Mouse (Mus musculus): ENCODE results near the gene Drc7. TPM values are rescaled to one million over a fixed set of nuclear protein-coding genes. Genes with fewer than 3 reads are reported as not detected.

Drc7 gene
- polyA plus RNA-seq (2012; ENCODE audit: insufficient read depth, insufficient read length, missing spikeins) = not detected in 2 replicates

DNA sequence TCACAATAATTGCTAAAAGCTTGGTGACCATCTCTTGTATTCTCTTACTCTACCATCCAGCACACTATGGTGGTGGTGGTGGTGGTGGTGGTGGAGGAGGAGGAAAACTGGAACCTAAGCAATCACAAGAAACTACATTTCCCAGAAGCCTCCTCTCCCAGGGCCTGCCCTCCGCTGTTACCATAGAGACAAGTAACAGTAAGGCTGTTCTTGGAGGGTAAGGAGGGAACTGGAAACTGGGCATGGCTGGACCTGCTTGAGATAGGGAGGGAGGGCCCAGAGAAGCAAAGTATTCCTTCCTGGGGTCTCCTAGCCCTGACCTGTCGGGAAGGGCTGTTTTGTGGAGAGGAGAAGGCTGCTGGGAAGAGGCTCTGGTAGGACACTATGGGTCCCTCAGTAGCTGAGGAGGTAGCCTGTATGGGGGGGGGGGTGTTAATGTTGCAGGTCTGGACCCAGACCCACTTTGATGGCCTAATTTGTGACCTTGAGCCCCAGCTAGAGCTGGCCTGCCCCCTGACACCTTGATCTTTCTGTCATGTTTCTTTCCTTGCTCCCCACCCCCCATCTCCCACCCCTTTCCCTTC is at the start of gene Drc7:
Gene Drc7 (plus strand): TSS at position 177 of the 584 bp plus-strand sequence.
- Histone ChIP-seq H3K4me3 (ENCODE audit: insufficient read depth, low read length) (no peak within 1 kb of the TSS), H3K4me1 (ENCODE audit: control insufficient read depth, insufficient read depth, low read length) (no peaks in the 10 kb centered on the region), H3K27ac (ENCODE audit: insufficient read depth, low read depth, low read length) (no peak within 1 kb of the TSS)
- TF ChIP-seq CTCF (IDR thresholded peaks at IDR 0.05; ENCODE audit: low read depth, low read length) (no peak), POLR2A (IDR thresholded peaks at IDR 0.05; ENCODE audit: borderline replicate concordance, low read depth, low read length) (no peak)

GRCm38 (mm10) chr8:95012442-95012919 is 42.4 kb upstream of the Drc7 start:
- H3K4me1 ChIP-seq (ENCODE audit: control insufficient read depth, insufficient read depth, low read length) = peaks cover 4% of the 10 kb centered on the region
- no peak overlapping the region for H3K27ac ChIP-seq (ENCODE audit: insufficient read depth, low read depth, low read length)
- TF ChIP-seq POLR2A (IDR thresholded peaks at IDR 0.05; ENCODE audit: borderline replicate concordance, low read depth, low read length) (no peak), CTCF (IDR thresholded peaks at IDR 0.05; ENCODE audit: low read depth, low read length) (no peak)
- no peak overlapping the region for H3K4me3 ChIP-seq (ENCODE audit: insufficient read depth, low read length)

- no peaks in the 10 kb centered on the region for H3K4me1 ChIP-seq (ENCODE audit: control insufficient read depth, insufficient read depth, low read length)
- no peak for TF ChIP-seq CTCF (IDR thresholded peaks at IDR 0.05; ENCODE audit: low read depth, low read length)
These were observed 39.0 kb upstream of the Drc7 start for GRCm38 (mm10) chr8:95015866-95016265.

GRCm38 (mm10) chr8:95016684-95017083 is 38.2 kb upstream of the Drc7 start:
- Histone ChIP-seq H3K4me3 (ENCODE audit: insufficient read depth, low read length) (no peak overlapping the region), H3K4me1 (ENCODE audit: control insufficient read depth, insufficient read depth, low read length) (no peaks in the 10 kb centered on the region), H3K27ac (ENCODE audit: insufficient read depth, low read depth, low read length) (no peak overlapping the region)
- no peak for TF ChIP-seq CTCF (IDR thresholded peaks at IDR 0.05; ENCODE audit: low read depth, low read length)
- TF ChIP-seq POLR2A (IDR thresholded peaks at IDR 0.05; ENCODE audit: borderline replicate concordance, low read depth, low read length) = no peak

More at GRCm38 (mm10) chr8:95015866-95016265, 39.0 kb upstream of the Drc7 start:
- Histone ChIP-seq H3K27ac (ENCODE audit: insufficient read depth, low read depth, low read length) (no peak overlapping the region), H3K4me3 (ENCODE audit: insufficient read depth, low read length) (no peak overlapping the region)

- H3K4me1 ChIP-seq (ENCODE audit: control insufficient read depth, insufficient read depth, low read length) = no peaks in the 10 kb centered on the region
- no peak for TF ChIP-seq CTCF (IDR thresholded peaks at IDR 0.05; ENCODE audit: low read depth, low read length)
- no peak for TF ChIP-seq POLR2A (IDR thresholded peaks at IDR 0.05; ENCODE audit: borderline replicate concordance, low read depth, low read length)
- no peak within 1 kb of the TSS for H3K27ac ChIP-seq (ENCODE audit: insufficient read depth, low read depth, low read length)
- no peak within 1 kb of the TSS for H3K4me3 ChIP-seq (ENCODE audit: insufficient read depth, low read length)
These were observed 37.5 kb upstream of the Drc7 start, which contains the start of gene Adgrg3 for GRCm38 (mm10) chr8:95017451-95017850. Gene Adgrg3 (plus strand): TSS chr8:95017692.

DNA sequence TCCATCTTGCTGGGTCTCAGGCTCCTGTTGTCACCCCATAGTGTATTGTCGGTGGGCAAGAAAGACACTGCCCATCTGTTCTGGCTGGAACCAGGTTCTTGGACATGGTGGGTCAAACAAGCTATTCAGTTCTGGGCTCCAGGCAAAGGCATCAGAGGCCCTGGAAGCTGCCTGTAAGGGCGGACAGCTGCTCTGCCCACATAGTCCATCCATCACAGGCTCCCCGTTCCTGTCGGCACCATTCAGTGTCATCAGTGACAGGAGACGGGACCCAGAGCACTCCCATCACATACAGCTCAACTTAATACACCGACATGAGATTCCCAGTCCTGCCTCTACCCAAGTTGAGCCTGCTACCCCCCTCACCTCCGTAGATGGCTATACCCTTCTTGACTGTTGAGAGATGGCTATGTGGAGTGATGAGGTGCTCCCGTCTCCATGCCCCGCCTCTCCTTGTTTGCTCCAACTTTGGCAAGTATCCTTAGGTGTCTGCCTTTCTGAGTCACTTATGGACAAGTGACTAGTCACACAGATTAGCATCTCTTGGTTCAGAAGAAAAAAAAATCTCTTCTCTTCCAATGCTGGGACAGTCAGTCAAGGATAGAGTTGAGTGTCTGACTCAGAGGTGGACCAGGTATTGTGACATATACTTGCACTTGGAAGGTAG is 36.8 kb upstream of the Drc7 start:
- no peak overlapping the region for H3K27ac ChIP-seq (ENCODE audit: insufficient read depth, low read depth, low read length)
- H3K4me1 ChIP-seq (ENCODE audit: control insufficient read depth, insufficient read depth, low read length) = no peaks in the 10 kb centered on the region
- TF ChIP-seq POLR2A (IDR thresholded peaks at IDR 0.05; ENCODE audit: borderline replicate concordance, low read depth, low read length) (no peak), CTCF (IDR thresholded peaks at IDR 0.05; ENCODE audit: low read depth, low read length) (no peak)
- no peak overlapping the region for H3K4me3 ChIP-seq (ENCODE audit: insufficient read depth, low read length)

- Histone ChIP-seq H3K4me1 (ENCODE audit: control insufficient read depth, insufficient read depth, low read length) (peaks cover 9% of the 10 kb centered on the region), H3K27ac (ENCODE audit: insufficient read depth, low read depth, low read length) (no peak overlapping the region), H3K4me3 (ENCODE audit: insufficient read depth, low read length) (peak overlapping the region; percentile 15; the same call in 1 of the 2 replicates)
- no peak for TF ChIP-seq CTCF (IDR thresholded peaks at IDR 0.05; ENCODE audit: low read depth, low read length)
- TF ChIP-seq POLR2A (IDR thresholded peaks at IDR 0.05; ENCODE audit: borderline replicate concordance, low read depth, low read length) = no peak
These were observed 34.6 kb upstream of the Drc7 start for GRCm38 (mm10) chr8:95020293-95020777.

DNA sequence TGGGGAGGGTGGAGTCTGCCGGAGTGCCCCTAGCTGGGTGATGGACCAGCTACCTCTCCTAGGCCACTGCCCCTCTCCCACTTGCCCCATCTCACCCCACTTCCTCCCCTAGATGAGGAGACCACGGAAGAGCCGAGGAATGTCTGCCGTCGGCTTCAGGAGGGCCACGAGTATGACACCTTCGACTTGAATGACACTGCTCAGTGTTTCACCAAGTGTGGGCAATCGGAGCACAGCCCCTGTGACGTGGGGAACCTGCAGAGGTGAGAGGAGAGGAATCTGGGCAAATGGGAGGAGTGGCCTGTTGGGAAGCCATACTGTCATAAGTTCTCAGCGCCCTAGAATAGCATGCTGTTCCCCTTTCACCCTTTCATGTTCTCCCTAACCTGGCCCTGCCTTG is 34.1 kb upstream of the Drc7 start:
- Histone ChIP-seq H3K4me3 (ENCODE audit: insufficient read depth, low read length) (no peak overlapping the region), H3K4me1 (ENCODE audit: control insufficient read depth, insufficient read depth, low read length) (peaks cover 9% of the 10 kb centered on the region), H3K27ac (ENCODE audit: insufficient read depth, low read depth, low read length) (no peak overlapping the region)
- no peak for TF ChIP-seq CTCF (IDR thresholded peaks at IDR 0.05; ENCODE audit: low read depth, low read length)
- TF ChIP-seq POLR2A (IDR thresholded peaks at IDR 0.05; ENCODE audit: borderline replicate concordance, low read depth, low read length) = no peak

- Histone ChIP-seq H3K4me3 (ENCODE audit: insufficient read depth, low read length) (no peak overlapping the region), H3K27ac (ENCODE audit: insufficient read depth, low read depth, low read length) (no peak overlapping the region), H3K4me1 (ENCODE audit: control insufficient read depth, insufficient read depth, low read length) (peaks cover 9% of the 10 kb centered on the region)
- TF ChIP-seq CTCF (IDR thresholded peaks at IDR 0.05; ENCODE audit: low read depth, low read length) (no peak), POLR2A (IDR thresholded peaks at IDR 0.05; ENCODE audit: borderline replicate concordance, low read depth, low read length) (no peak)
These were observed 31.7 kb upstream of the Drc7 start for GRCm38 (mm10) chr8:95023201-95023600.

GRCm38 (mm10) chr8:95024387-95024786 is 30.5 kb upstream of the Drc7 start:
- TF ChIP-seq POLR2A (IDR thresholded peaks at IDR 0.05; ENCODE audit: borderline replicate concordance, low read depth, low read length) (no peak), CTCF (IDR thresholded peaks at IDR 0.05; ENCODE audit: low read depth, low read length) (no peak)
- no peak overlapping the region for H3K27ac ChIP-seq (ENCODE audit: insufficient read depth, low read depth, low read length)
- no peak overlapping the region for H3K4me3 ChIP-seq (ENCODE audit: insufficient read depth, low read length)
- peaks cover 9% of the 10 kb centered on the region for H3K4me1 ChIP-seq (ENCODE audit: control insufficient read depth, insufficient read depth, low read length)
